Mouse (Mus musculus): ENCODE results near the gene Ror1.
A peak's percentile ranks its signal among the peaks of the same experiment; 100 is the strongest.

The Ror1 gene

GRCm38 (mm10) chr4:100324719-100325515 is 229.3 kb downstream of the Ror1 start:
- no peak for DNase-seq

- no peak for DNase-seq
These were observed 232.9 kb downstream of the Ror1 start for GRCm38 (mm10) chr4:100328361-100328970.

- no peak for DNase-seq
These were observed 239.6 kb downstream of the Ror1 start for GRCm38 (mm10) chr4:100335168-100335567.

- DNase-seq: no peak
These were observed 252.2 kb downstream of the Ror1 start for GRCm38 (mm10) chr4:100347791-100348190.

GRCm38 (mm10) chr4:100350106-100350795 is 254.7 kb downstream of the Ror1 start:
- no peak for DNase-seq

- DNase-seq: no peak
These were observed 256.3 kb downstream of the Ror1 start for GRCm38 (mm10) chr4:100351797-100352290.

GRCm38 (mm10) chr4:100355566-100355965 is 260.0 kb downstream of the Ror1 start:
- DNase-seq: peak in 1 of 2 experiments; percentile 39

- no peak for DNase-seq
These were observed 262.4 kb downstream of the Ror1 start for GRCm38 (mm10) chr4:100357881-100358589.

- DNase-seq: no peak
These were observed 268.1 kb downstream of the Ror1 start for GRCm38 (mm10) chr4:100363666-100364065.

- DNase-seq: no peak
These were observed 273.1 kb downstream of the Ror1 start for GRCm38 (mm10) chr4:100368691-100369090.

- no peak for DNase-seq
These were observed 274.1 kb downstream of the Ror1 start for GRCm38 (mm10) chr4:100369541-100370174.

- DNase-seq: no peak
These were observed 277.2 kb downstream of the Ror1 start for GRCm38 (mm10) chr4:100372806-100373205.

GRCm38 (mm10) chr4:100373780-100374179 is 278.2 kb downstream of the Ror1 start:
- DNase-seq: no peak

- DNase-seq: no peak
These were observed 279.7 kb downstream of the Ror1 start for GRCm38 (mm10) chr4:100375286-100375685.

- DNase-seq: no peak
These were observed 280.6 kb downstream of the Ror1 start for GRCm38 (mm10) chr4:100376163-100376562.

GRCm38 (mm10) chr4:100377231-100377630 is 281.6 kb downstream of the Ror1 start:
- peak; percentile 24 to 47 for DNase-seq

- DNase-seq: no peak
These were observed 282.4 kb downstream of the Ror1 start for GRCm38 (mm10) chr4:100377996-100378395.

- DNase-seq: no peak
These were observed 286.2 kb downstream of the Ror1 start for GRCm38 (mm10) chr4:100381760-100382159.

- DNase-seq: no peak
These were observed 290.8 kb downstream of the Ror1 start for GRCm38 (mm10) chr4:100386272-100386988.

- no peak for DNase-seq
These were observed 294.8 kb downstream of the Ror1 start for GRCm38 (mm10) chr4:100390436-100390835.

GRCm38 (mm10) chr4:100391021-100391420 is 295.4 kb downstream of the Ror1 start:
- DNase-seq: no peak
